Mouse (Mus musculus) Patski (cell line): ENCODE measurements at regions not wholly inside any gene's neighbourhood (a gene's known extent, or its start where the extent isn't known, plus 50 kb on each side); places are given as distances from the start of the nearest gene placed in this dataset.

Experiments used
- ATAC-seq: fragments of 100-300 bp; one replicate; pipeline ENCODE4 v1.8.0; 2021
- CTCF ChIA-PET: fragments of 350-600 bp; sonication (Branson Sonifier 250); formaldehyde crosslinking; loops from one replicate; lab custom pipeline; 2022; ENCODE audit warnings: inconsistent platforms; lab: Charles Lee
- POLR2A ChIA-PET: fragments of 350-600 bp; sonication (Branson Sonifier 250); formaldehyde crosslinking; loops from one replicate; lab custom pipeline; 2022; ENCODE audit warnings: antibody characterized with exemption, inconsistent platforms; lab: Charles Lee
- DNase-seq: peaks from one replicate; pipeline ENCODE4 v3.0.0-alpha.2; 2011; ENCODE audit warnings: low read depth, low spot score
- H3K27me3 ChIP-seq: fragments of 371-371 bp; one replicate; pipeline ENCODE4 v1.5.1; 2021
- CTCF ChIP-seq: fragments of 100-300 bp; IDR thresholded peaks from one replicate; pipeline ENCODE4 v1.5.1; 2021
- in situ Hi-C: fragments of 300-500 bp; cut with MboI; formaldehyde crosslinking; loops from 3 replicates; pipeline ENCODE4 v1.11.1; 2018; ENCODE audit warnings: low pct_unique_long_range_greater_than_20kb, mixed read lengths

- CTCF ChIA-PET: interaction anchor here (1.0 kb wide), 1 partner anchor 9 kb away, joined by 3 read pairs; no protein-coding TSS in a partner anchor
- POLR2A ChIA-PET: no interaction called here
- H3K27me3 ChIP-seq: peaks cover 11% of the 10 kb centered on the region
- ATAC-seq (no peak), DNase-seq (no peak)
- no peak for TF ChIP-seq CTCF
- in situ Hi-C loops: no loop called here
Measured at GRCm38 (mm10) chr11:112092168-112092567, 689.9 kb upstream of the Sox9 start.

- CTCF ChIA-PET: no interaction called here
- ATAC-seq: no peak
- DNase-seq: no peak
Measured at GRCm38 (mm10) chr11:112095009-112095408, 687.0 kb upstream of the Sox9 start.

GRCm38 (mm10) chr11:112098161-112098560, 683.9 kb upstream of the Sox9 start:
- TF ChIP-seq CTCF: no peak
- peaks cover 3% of the 10 kb centered on the region for H3K27me3 ChIP-seq
- ATAC-seq (no peak), DNase-seq (no peak)
- in situ Hi-C loops: no loop called here
- ChIA-PET POLR2A (no interaction called here), CTCF (no interaction called here)

More at GRCm38 (mm10) chr11:112095009-112095408, 687.0 kb upstream of the Sox9 start:
- in situ Hi-C loops: no loop called here
- POLR2A ChIA-PET: no interaction called here
- peaks cover 11% of the 10 kb centered on the region for H3K27me3 ChIP-seq
- TF ChIP-seq CTCF: no peak

- CTCF ChIA-PET: interaction anchor here (0.7 to 1.1 kb wide), 4 partner anchors 12 to 266 kb away, joined by 3 to 5 read pairs (median 3); no protein-coding TSS in a partner anchor
- no peak for DNase-seq
Measured at GRCm38 (mm10) chr11:112103252-112103651, 678.8 kb upstream of the Sox9 start.

GRCm38 (mm10) chr11:112106891-112107290, 675.1 kb upstream of the Sox9 start:
- H3K27me3 ChIP-seq: no peaks in the 10 kb centered on the region
- DNase-seq (no peak), ATAC-seq (no peak)
- ChIA-PET CTCF (no interaction called here), POLR2A (no interaction called here)
- TF ChIP-seq CTCF: no peak
- in situ Hi-C loops: no loop called here

More at GRCm38 (mm10) chr11:112103252-112103651, 678.8 kb upstream of the Sox9 start:
- ATAC-seq: no peak
- in situ Hi-C loops: no loop called here
- no peaks in the 10 kb centered on the region for H3K27me3 ChIP-seq
- POLR2A ChIA-PET: no interaction called here
- peak; percentile 52 for TF ChIP-seq CTCF

- in situ Hi-C loops: no loop called here
- ATAC-seq: no peak
- DNase-seq: no peak
- H3K27me3 ChIP-seq: no peaks in the 10 kb centered on the region
- POLR2A ChIA-PET: no interaction called here
- no peak for TF ChIP-seq CTCF
- CTCF ChIA-PET: no interaction called here
Measured at GRCm38 (mm10) chr11:112107314-112107713, 674.7 kb upstream of the Sox9 start.

GRCm38 (mm10) chr11:112121026-112121425, 661.0 kb upstream of the Sox9 start:
- TF ChIP-seq CTCF: no peak
- in situ Hi-C loops: no loop called here
- peaks cover 3% of the 10 kb centered on the region for H3K27me3 ChIP-seq
- ChIA-PET POLR2A (no interaction called here), CTCF (no interaction called here)
- no peak for DNase-seq
- no peak for ATAC-seq

- ChIA-PET POLR2A (no interaction called here), CTCF (no interaction called here)
- DNase-seq: no peak
- H3K27me3 ChIP-seq: peaks cover 3% of the 10 kb centered on the region
- ATAC-seq: no peak
- in situ Hi-C loops: no loop called here
- TF ChIP-seq CTCF: no peak
Measured at GRCm38 (mm10) chr11:112121831-112122230, 660.2 kb upstream of the Sox9 start.

GRCm38 (mm10) chr11:112125249-112125933, 656.6 kb upstream of the Sox9 start:
- DNase-seq (no peak), ATAC-seq (no peak)
- ChIA-PET CTCF (no interaction called here), POLR2A (no interaction called here)
- in situ Hi-C loops: no loop called here
- no peak for TF ChIP-seq CTCF
- peaks cover 3% of the 10 kb centered on the region for H3K27me3 ChIP-seq

GRCm38 (mm10) chr11:112130090-112130489, 651.9 kb upstream of the Sox9 start:
- no peak for ATAC-seq
- TF ChIP-seq CTCF: no peak
- DNase-seq: no peak
- peaks cover 3% of the 10 kb centered on the region for H3K27me3 ChIP-seq
- in situ Hi-C loops: no loop called here
- ChIA-PET POLR2A (no interaction called here), CTCF (no interaction called here)

- in situ Hi-C loops: no loop called here
Measured at GRCm38 (mm10) chr11:112137401-112138020, 644.5 kb upstream of the Sox9 start.

More at GRCm38 (mm10) chr11:112137401-112138020, 644.5 kb upstream of the Sox9 start:
- no peaks in the 10 kb centered on the region for H3K27me3 ChIP-seq
- no peak for TF ChIP-seq CTCF
- DNase-seq: no peak
- peak; percentile 62 for ATAC-seq
- ChIA-PET POLR2A (no interaction called here), CTCF (interaction anchor here (1.0 kb wide), 1 partner anchor 10 kb away, joined by 4 read pairs; no protein-coding TSS in a partner anchor)
